Mouse (Mus musculus): ENCODE data around the gene Pogz. TPM values are rescaled to one million over a fixed set of nuclear protein-coding genes. Genes with fewer than 3 reads are reported as not detected.

Pogz gene
- 10 to 100 TPM; 18.7 to 21.5 TPM for total RNA-seq (2021)

DNA sequence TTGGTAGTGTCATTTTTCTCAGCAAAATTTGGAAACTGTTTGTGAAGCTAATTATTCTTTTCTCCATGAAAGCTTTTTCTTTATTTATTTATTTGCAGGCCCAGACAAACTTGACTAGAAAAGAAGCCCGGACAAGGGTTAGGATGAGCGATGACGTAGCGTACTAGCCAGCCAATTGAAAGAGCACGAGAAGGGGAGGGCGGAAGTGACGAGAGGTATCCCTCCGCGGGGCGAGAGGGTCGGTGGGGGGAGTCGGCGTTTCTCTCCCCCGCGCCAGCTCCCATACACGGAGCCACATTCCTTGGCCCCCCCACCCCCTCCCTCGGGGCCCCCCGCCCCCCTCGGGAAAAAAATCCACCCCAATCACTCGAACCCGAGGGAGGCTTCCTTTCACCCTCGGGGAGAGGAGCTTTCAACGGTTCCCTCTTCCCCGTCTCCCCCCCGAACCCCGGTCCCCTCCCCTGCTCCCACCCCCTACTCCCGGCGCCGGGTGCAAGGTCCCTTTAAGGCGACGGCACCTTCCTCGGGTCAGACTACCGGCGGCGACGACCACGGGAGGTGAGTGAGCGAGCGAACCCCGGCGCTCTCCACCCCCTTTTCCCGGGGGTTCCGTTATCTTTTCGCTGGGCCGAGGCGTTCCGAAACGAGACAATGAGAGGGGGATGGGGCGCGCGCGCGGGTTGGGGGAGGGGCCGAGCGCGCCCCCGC, at the start of gene Pogz:
Gene Pogz, plus strand, starts transcription at position 385 of the 708 bp plus-strand sequence.
- DNase-seq, result peak; percentile 93 to 94
- intact Hi-C loops (cut with DNase I), result loop anchor here (1.0 to 2.0 kb wide), 2 partner anchors 16 to 49 kb away; partner anchors contain the start of gene Psmb4

DNA sequence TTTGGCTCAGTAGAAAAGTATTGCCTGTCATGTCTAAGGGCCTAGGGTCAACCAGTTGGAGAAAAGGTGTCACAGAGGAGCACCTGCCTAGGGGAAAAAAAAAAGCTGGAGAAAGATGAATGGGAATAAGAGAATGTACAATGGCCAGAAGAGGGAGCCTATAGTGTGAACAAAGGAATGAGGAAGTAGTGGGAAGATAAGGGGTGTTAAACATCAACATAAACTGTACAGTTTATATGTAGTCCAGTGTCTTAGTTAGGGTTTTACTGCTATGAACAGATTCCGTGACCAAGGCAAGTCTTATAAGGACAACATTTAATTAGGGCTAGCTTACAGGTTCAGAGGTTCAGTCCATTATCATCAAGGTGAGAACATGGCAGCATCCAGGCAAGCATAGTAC, 48.3 kb upstream of the Pogz start:
- intact Hi-C loops (cut with DNase I), result no loop called here
- DNase-seq, result no peak

DNA sequence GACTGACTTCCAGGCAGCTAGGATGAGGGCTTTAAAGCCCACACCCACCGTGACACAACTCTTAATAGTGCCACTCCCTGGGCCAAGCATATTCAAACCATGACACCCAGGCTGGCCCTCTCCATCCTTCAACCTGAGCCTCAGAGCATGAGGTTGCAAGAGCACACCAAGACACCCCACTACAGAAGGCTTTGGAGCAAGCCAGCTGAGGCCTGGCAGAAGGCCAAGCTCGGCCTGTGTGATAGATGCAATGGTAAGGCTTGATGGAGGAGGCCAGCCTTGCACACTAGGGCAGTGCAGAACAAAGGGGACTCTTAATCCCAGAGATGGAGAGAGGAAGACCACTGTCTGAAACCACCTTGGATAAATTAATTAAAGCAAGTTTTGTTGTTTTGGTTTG, 47.9 kb upstream of the Pogz start:
- DNase-seq, result no peak
- intact Hi-C loops (cut with DNase I), result no loop called here

DNA sequence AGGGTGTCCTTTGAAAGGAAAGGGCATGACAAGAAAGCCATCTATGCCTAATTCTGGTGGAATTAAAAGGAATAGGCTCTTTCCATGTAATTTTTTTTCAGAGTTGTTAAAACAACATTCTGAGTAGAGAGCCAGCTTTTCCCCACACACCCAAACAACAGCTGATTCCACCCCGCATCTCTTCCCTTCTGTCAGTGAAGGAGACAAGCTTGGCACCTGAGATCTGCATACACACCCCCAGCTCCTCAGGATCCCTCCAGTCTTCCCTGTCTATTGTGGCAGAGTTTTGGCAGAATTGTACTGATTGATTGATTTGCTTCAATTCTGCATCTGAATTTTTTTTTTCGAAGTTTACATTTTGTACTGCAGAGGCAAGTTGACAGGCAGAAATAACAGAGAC, 45.1 kb upstream of the Pogz start:
- intact Hi-C loops (cut with DNase I), result no loop called here
- DNase-seq, result no peak

DNA sequence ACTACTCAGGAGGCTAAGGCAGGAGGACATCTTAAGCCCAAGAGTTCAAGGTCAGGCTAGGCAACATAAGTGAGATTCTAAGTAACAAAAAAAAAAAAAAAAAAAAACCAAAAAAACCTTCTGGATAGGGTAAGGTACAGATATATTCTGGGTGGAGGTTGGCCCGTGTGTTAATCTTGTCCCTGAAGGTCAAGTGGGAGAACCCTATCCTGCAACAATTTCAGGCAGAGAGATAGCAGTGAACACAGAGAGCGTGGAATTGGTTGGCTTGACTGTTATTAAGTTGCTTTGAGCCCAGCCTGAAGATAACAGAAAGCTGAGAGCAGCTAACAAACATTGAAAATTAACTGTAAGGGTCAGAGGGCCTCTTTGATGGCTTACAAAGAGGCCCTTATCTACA, 43.7 kb upstream of the Pogz start:
- intact Hi-C loops (cut with DNase I), result no loop called here
- no peak for DNase-seq

DNA sequence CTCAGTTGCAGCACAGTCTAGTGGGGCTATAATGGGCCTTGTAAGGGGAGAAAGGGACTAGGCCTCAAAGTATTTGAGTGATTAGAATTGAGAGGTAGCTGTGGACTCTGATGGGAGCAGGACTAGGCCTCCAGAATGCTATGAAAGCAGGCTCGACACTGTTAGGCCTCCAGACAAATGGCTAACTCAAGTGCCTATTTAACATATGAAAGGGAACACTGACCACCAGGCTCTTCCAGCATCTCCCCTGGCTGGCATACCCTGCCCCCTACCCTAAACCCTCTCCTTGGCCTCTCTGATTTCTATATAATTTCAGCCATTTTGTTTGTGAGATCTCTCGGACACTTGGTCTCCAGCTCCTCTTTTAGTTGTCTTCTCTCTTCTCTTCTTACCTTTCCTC, 43.0 kb upstream of the Pogz start:
- intact Hi-C loops (cut with DNase I), result no loop called here
- no peak for DNase-seq

DNA sequence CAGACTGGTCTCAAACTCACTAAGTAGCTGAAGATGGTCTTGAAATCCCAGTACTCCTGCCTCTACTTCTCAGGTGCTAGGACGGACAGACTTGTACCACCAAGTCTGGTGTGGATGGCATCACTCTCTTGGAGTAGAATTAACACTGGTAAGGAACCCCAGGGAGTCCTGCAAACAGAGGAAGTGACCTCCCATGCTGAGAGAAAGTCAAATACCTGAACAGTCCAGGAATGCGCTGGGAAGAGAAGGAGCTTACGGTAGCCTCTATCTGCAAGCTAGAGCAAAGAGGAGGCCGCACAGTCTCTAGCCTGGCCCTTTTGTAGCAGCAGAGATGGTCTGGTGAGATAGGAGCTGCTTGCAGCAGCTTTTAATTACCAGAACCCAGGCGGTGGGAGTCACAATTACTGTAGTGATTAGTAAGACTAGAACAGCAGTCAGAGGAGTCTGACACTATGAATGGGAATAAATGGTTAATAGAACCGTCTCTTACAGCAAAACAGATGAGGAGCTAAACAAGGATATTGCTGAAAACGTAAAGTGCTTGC, 41.7 kb upstream of the Pogz start:
- no peak for DNase-seq
- intact Hi-C loops (cut with DNase I), result no loop called here

DNA sequence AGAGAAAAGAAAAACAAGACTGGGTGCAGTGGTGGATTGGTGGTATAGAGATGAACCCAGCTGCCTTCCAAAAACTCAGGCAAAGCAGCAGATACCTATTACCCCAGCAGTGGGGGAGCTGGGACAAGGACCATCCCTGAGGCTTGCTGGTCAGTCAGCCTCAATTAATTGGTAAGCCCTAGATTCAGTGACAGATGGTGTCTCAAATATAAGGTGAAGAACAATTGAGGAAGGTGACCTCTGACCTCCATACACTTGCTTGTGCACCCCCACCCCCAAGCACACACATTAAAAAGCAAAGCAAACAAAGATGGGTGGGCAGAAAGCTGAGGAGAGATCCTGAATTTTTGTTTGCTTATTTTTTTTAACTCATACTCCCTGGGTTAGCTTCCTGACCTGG, 41.2 kb upstream of the Pogz start:
- intact Hi-C loops (cut with DNase I), result no loop called here
- DNase-seq, result no peak

GRCm38 (mm10) chr3:94804146-94804545, 33.2 kb upstream of the Pogz start:
- DNase-seq, result peak; percentile 20 to 34
- intact Hi-C loops (cut with DNase I), result no loop called here

DNA sequence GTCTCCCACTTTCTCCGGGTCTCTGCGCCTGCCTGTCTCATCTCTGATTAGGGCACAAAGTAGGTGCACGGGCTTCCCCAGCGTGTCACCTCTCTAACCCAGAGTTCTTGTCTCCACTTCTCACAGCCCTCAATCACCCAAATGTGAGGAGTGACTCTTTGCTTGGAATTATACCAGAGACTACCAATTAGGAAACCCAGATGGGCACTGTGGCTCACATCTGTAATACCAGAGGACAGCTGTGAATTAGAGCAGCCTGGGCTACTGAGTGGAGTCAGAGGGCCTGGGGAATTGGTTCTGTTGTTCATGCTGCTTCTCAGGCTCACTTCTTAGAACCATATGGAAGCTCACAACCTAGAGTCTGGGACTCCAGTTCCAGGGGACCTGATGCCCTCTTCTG, 32.4 kb upstream of the Pogz start:
- DNase-seq, result no peak
- intact Hi-C loops (cut with DNase I), result no loop called here

- intact Hi-C loops (cut with DNase I), result no loop called here
- DNase-seq, result no peak
These were observed 29.1 kb upstream of the Pogz start for GRCm38 (mm10) chr3:94808296-94808695.

DNA sequence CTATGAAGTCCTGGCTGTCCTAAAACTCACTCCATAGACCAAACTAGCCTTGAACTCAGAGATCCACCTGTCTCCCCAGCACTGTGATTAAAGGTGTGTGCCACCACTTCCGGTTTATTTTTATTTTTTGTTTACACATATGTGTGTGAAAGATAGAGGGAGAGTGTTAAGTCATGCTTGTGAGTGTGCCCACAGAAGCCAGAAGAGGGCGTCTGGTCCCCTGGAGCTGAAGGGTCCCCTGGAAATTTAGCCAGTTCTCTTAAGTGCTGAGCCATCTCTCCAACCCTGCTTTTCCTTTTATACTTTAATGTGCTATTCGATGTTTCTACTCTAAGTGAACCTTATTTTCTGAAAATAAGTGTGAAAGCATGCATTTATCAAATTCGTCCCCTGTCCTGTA, 25.7 kb upstream of the Pogz start:
- DNase-seq, result peak in 1 of 2 experiments; percentile 14
- intact Hi-C loops (cut with DNase I), result loop anchor here (2.0 kb wide), 2 partner anchors 39 to 91 kb away; no protein-coding TSS in a partner anchor

DNA sequence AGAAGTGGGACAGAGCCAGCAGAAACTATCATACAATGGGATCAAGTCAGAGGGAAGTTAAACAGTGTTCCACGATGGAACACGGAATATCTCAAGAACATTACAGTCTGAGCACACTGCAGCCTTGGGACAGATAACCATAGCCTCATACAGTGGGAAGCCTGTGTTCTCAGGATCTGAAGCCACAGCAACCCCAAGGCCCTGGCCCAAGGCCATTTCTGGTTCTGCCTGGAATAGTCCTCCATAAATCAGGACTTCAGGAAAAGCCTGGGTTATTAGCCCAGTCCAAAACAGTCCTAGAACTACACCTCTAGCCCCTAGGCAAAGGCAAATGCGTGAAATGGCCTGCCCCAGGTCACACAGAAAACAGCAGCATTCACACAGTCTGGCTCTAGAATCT, 23.7 kb upstream of the Pogz start:
- DNase-seq, result no peak
- intact Hi-C loops (cut with DNase I), result no loop called here

GRCm38 (mm10) chr3:94814063-94814462, 23.3 kb upstream of the Pogz start:
- intact Hi-C loops (cut with DNase I), result no loop called here
- DNase-seq, result no peak

- intact Hi-C loops (cut with DNase I), result no loop called here
- no peak for DNase-seq
These were observed 22.7 kb upstream of the Pogz start for GRCm38 (mm10) chr3:94814663-94815062.

GRCm38 (mm10) chr3:94815603-94816002, 21.8 kb upstream of the Pogz start:
- no peak for DNase-seq
- intact Hi-C loops (cut with DNase I), result no loop called here

GRCm38 (mm10) chr3:94817731-94818130, 19.6 kb upstream of the Pogz start:
- intact Hi-C loops (cut with DNase I), result no loop called here
- no peak for DNase-seq

DNA sequence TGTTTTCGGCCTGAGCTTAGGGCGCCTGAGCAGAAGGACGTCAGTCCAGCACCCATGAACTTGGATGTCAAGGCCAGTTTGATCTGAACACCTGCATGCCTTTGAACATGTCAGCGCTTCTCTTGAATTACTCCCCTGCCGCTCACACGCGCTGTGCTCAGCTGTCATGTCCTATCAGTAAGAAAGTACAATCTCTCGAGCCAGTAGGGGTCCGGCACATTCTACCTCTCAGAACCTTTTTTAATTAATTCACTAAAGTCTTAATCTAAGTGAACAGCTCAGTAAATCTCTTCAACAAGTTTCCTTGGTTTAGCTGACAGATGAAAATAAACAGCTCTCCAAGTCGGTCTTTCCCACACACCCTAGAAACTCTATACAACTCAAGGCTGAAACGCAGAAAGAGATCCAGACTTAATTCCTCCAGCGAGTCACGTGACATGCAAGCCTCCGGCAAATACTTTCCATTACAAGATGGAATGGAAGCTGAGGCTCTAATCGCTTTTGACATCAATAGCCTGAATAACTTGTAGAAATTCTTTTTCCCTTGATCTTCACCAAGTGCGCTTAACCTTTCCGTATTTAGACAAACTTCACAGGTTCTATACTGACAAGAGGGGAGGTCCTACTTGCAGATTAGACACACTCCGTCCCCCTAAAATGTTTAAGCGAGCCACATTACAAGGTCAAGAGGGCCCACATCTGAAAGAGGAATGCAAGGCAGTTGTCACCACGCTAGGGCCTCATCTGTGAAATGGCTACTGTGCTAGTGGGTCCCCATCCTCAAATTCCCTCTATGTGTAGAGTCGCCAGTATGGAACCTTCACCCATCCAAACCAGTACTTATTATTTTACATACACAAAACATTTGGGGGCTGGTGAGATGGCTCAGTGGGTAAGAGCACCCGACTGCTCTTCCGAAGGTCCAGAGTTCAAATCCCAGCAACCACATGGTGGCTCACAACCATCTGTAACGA, 17.6 kb upstream of the Pogz start:
- intact Hi-C loops (cut with DNase I), result no loop called here
- DNase-seq, result no peak

DNA sequence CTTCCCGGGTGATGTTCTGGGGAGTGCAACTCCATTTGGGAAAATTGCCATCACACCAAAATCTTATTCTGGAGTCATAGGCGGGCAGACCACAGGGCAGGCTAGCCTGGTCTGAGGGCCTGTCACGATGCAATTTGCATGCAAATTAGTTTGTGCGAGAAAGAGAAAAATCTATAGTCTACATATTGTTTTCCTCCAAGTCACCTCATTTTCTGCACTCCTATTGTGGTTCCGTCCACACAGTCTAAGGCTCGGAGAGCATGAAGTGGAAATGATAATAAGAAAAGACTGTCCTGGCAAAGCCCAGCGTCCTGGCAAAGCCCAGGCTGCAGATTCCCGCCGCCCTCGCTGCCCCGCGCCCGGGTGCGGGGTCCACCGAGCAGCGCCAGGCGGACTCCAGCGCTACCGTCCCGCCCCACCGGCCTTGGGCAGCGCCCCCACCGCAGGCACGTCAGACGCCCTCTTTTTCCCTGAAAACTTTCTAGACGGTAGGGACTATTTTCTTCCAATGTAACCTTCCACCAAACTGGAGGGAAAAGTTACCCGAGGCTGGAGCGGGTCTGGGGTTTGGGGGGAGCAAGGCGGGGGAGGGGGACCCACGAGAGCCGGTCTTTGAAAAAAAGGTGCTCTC, 16.2 kb upstream of the Pogz start:
- intact Hi-C loops (cut with DNase I), result loop anchor here (1.0 kb wide), 1 partner anchor 16 kb away; the partner anchor contains the start of gene Pogz
- peak; percentile 44 to 59 for DNase-seq

DNA sequence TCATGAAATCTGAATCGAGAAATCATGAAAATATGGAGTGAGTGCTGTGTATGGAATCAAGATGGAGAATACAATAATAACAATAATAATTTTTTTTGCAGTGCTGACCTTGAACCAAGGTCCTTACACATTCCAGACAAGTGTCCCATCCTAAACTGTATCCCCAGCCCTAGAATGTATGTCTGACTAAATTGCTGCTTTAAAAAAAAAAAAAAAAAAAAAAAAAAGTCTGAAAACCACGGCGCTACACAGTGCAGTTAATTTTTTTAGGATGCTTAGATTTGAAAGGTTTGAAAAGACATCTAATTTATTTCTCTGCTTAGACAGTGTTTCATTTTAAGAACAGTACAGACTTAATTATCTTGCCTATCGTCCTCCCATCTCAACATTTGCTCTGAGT, 15.3 kb upstream of the Pogz start:
- intact Hi-C loops (cut with DNase I), result no loop called here
- no peak for DNase-seq

GRCm38 (mm10) chr3:94824110-94824509, 13.3 kb upstream of the Pogz start:
- no peak for DNase-seq
- intact Hi-C loops (cut with DNase I), result no loop called here

All from heart, postnatal 36 days (tissue).